Mouse (Mus musculus): ENCODE data around the gene B3galt4. TPM values are rescaled to one million over a fixed set of nuclear protein-coding genes. Genes with fewer than 3 reads are reported as not detected.
A peak's percentile ranks its signal among the peaks of the same experiment; 100 is the strongest.

The B3galt4 gene
- total RNA-seq, 2 experiments from 2014 or later: 0.94 TPM; not detected in 1

GRCm38 (mm10) chr17:33925406-33926116, 25.7 kb downstream of the B3galt4 start:
- no peak for ATAC-seq (replicated peaks; ENCODE audit: low FRiP score, poor library complexity, severe bottlenecking)

GRCm38 (mm10) chr17:33924577-33925283, 26.6 kb downstream of the B3galt4 start:
- no peak for ATAC-seq (replicated peaks; ENCODE audit: low FRiP score, poor library complexity, severe bottlenecking)

GRCm38 (mm10) chr17:33921361-33921760, 29.9 kb downstream of the B3galt4 start:
- no peak for ATAC-seq (replicated peaks; ENCODE audit: low FRiP score, poor library complexity, severe bottlenecking)

GRCm38 (mm10) chr17:33920282-33921097, 30.8 kb downstream of the B3galt4 start:
- peak; percentile 61 for ATAC-seq (replicated peaks; ENCODE audit: low FRiP score, poor library complexity, severe bottlenecking)

GRCm38 (mm10) chr17:33919351-33920281, 31.7 kb downstream of the B3galt4 start:
- ATAC-seq (replicated peaks; ENCODE audit: low FRiP score, poor library complexity, severe bottlenecking): peak; percentile 68

- peak; percentile 6; the same call in 1 of the 2 replicates for ATAC-seq (replicated peaks; ENCODE audit: low FRiP score, poor library complexity, severe bottlenecking)
These were observed 32.7 kb downstream of the B3galt4 start for GRCm38 (mm10) chr17:33918293-33919203.

GRCm38 (mm10) chr17:33917656-33918292, 33.5 kb downstream of the B3galt4 start:
- no peak for ATAC-seq (replicated peaks; ENCODE audit: low FRiP score, poor library complexity, severe bottlenecking)

GRCm38 (mm10) chr17:33916847-33917655, 34.2 kb downstream of the B3galt4 start:
- no peak for ATAC-seq (replicated peaks; ENCODE audit: low FRiP score, poor library complexity, severe bottlenecking)

- no peak for ATAC-seq (replicated peaks; ENCODE audit: low FRiP score, poor library complexity, severe bottlenecking)
These were observed 35.0 kb downstream of the B3galt4 start for GRCm38 (mm10) chr17:33916294-33916693.

- peak; percentile 70 for ATAC-seq (replicated peaks; ENCODE audit: low FRiP score, poor library complexity, severe bottlenecking)
These were observed 35.5 kb downstream of the B3galt4 start, which contains the start of the genes Tapbp and Zbtb22 for GRCm38 (mm10) chr17:33915671-33916250. TSS of gene Tapbp (plus strand) at chr17:33915899. TSS of gene Zbtb22 (plus strand) at chr17:33915904.

GRCm38 (mm10) chr17:33914969-33915391, 36.3 kb downstream of the B3galt4 start:
- no peak for ATAC-seq (replicated peaks; ENCODE audit: low FRiP score, poor library complexity, severe bottlenecking)

- no peak for ATAC-seq (replicated peaks; ENCODE audit: low FRiP score, poor library complexity, severe bottlenecking)
These were observed 37.4 kb downstream of the B3galt4 start for GRCm38 (mm10) chr17:33913905-33914304.

- no peak for ATAC-seq (replicated peaks; ENCODE audit: low FRiP score, poor library complexity, severe bottlenecking)
These were observed 38.0 kb downstream of the B3galt4 start for GRCm38 (mm10) chr17:33913264-33913663.

GRCm38 (mm10) chr17:33911813-33912414, 39.4 kb downstream of the B3galt4 start:
- ATAC-seq (replicated peaks; ENCODE audit: low FRiP score, poor library complexity, severe bottlenecking): no peak

- no peak for ATAC-seq (replicated peaks; ENCODE audit: low FRiP score, poor library complexity, severe bottlenecking)
These were observed 40.1 kb downstream of the B3galt4 start for GRCm38 (mm10) chr17:33911052-33911812.

All from erythroblast, adult 5-6 weeks (primary cell).